Mouse (Mus musculus) heart, postnatal 0 days (tissue): ENCODE results near the gene Map2k5. TPM values are rescaled to one million over a fixed set of nuclear protein-coding genes. Genes with fewer than 3 reads are reported as not detected.

Experiments
- ATAC-seq: fragments of 200-750 bp; cut with Nextera tagmentation; 2 replicates; pipeline ENCODE4 v1.8.0; 2017; ENCODE audit warnings: low read depth, moderate number of reproducible peaks, moderate library complexity; ENCODE audit not compliant: insufficient read depth
- DNase-seq: peaks from one replicate; pipeline ENCODE4 v3.0.0-alpha.2; 2016; ENCODE audit warnings: low spot score
- H3K27ac ChIP-seq: fragments of 300-500 bp; sonication (generic); 2 replicates; pipeline ENCODE4 v1.5.1; 2014; ENCODE audit warnings: low read depth, mild to moderate bottlenecking
- H3K27me3 ChIP-seq: fragments of 300-500 bp; sonication (generic); 2 replicates; pipeline ENCODE4 v1.6.1; 2014; ENCODE audit warnings: low read length, mixed read lengths; ENCODE audit not compliant: control insufficient read depth, insufficient read depth
- H3K36me3 ChIP-seq: fragments of 300-500 bp; sonication (generic); replicated peaks from 2 replicates; pipeline ENCODE4 v1.6.1; 2014; ENCODE audit warnings: low read length, mixed read lengths; ENCODE audit not compliant: control insufficient read depth, insufficient read depth
- H3K4me1 ChIP-seq: fragments of 300-500 bp; sonication (generic); 2 replicates; pipeline ENCODE4 v1.6.1; 2014; ENCODE audit warnings: antibody characterized with exemption; ENCODE audit not compliant: control insufficient read depth, insufficient read depth
- H3K4me2 ChIP-seq: fragments of 300-500 bp; sonication (generic); 2 replicates; pipeline ENCODE4 v1.6.1; 2014; ENCODE audit warnings: low read depth, mild to moderate bottlenecking, low read length, moderate library complexity
- H3K4me3 ChIP-seq: fragments of 300-500 bp; sonication (generic); 2 replicates; pipeline ENCODE4 v1.5.1; 2014; ENCODE audit warnings: low read depth, low read length
- H3K9ac ChIP-seq: fragments of 300-500 bp; sonication (generic); replicated peaks from 2 replicates; pipeline ENCODE4 v1.6.1; 2014; ENCODE audit warnings: low read depth, low read length, mixed read lengths
- H3K9me3 ChIP-seq: fragments of 300-500 bp; sonication (generic); replicated peaks from 2 replicates; pipeline ENCODE4 v1.6.1; 2016; ENCODE audit warnings: low read length; ENCODE audit not compliant: control insufficient read depth
- CTCF ChIP-seq: IDR thresholded peaks from 2 replicates; pipeline ENCODE4 v1.5.1; 2016; ENCODE audit warnings: antibody characterized with exemption, control low read depth, low read depth
- EP300 ChIP-seq: IDR thresholded peaks from 2 replicates; pipeline ENCODE4 v1.6.1; 2016; ENCODE audit warnings: antibody characterized with exemption, low read depth
- WGBS: fragments of 180-500 bp; shearing (Covaris S2); extraction: QIAGEN DNeasy Blood & Tissue Kit; methylation state at CpG from one replicate; pipeline ENCODE4 v1.1.7; 2014; 5-methylcytosine and 5-hydroxymethylcytosine counted together
- polyA plus RNA-seq: library from polyadenylated mRNA; unstranded; fragments of >200 nt; fragmentation: Nextera tagmentation; extraction: Ambion mirVana; gene quantifications from 2 replicates; pipeline ENCODE4 v1.2.1, GENCODE M21; 2015
- total RNA-seq: library from RNA; depleted of rRNA; stranded (reverse); fragments of >200 nt; gene quantifications from 2 replicates; pipeline ENCODE4 v1.2.3, GENCODE M21; 2014; ENCODE audit warnings: low replicate concordance

The Map2k5 gene
- total and polyA plus RNA-seq, 2 experiments from 2014 or later: 22.6 to 33.9 TPM

DNA sequence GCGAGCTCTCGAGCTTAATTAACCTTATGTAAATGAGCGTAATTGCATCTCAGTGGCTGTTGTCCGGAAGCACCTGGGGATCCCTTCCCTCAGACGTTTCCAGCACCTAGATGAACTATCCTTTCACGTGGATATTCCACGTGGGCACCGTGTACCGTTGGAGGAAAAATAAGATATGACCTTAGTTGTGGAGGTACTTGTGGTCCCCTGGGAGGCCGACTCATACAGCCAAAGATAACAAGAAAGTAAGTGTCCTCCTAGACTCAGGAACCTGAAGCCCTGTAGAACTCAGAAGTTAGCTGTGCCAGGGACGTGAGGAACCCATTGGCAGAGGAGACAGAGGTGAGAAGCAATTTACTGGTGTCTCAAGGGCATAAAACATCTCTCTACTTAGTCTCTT is 242.3 kb downstream of the Map2k5 start:
- Histone ChIP-seq H3K27me3 (peaks cover 69% of the 10 kb centered on the region), H3K36me3 (no peaks in the 10 kb centered on the region), H3K27ac (no peak overlapping the region), H3K4me2 (peak overlapping the region; percentile 54), H3K9me3 (no peaks in the 10 kb centered on the region), H3K9ac (no peak overlapping the region), H3K4me1 (peaks cover 6% of the 10 kb centered on the region; the same call in 1 of the 2 replicates), H3K4me3 (peak overlapping the region; percentile 31)
- 5% methylated on average over 11 of the region's 11 CpGs for WGBS
- TF ChIP-seq EP300 (no peak), CTCF (no peak)
- no peak for DNase-seq
- ATAC-seq: no peak

- Histone ChIP-seq H3K4me1 (peaks cover 6% of the 10 kb centered on the region; the same call in 1 of the 2 replicates), H3K9ac (peak overlapping the region; percentile 36; the same call in 1 of the 2 replicates), H3K27me3 (peaks cover 52% of the 10 kb centered on the region), H3K4me2 (peak overlapping the region; percentile 73), H3K4me3 (peak overlapping the region; percentile 80), H3K27ac (no peak overlapping the region), H3K9me3 (no peaks in the 10 kb centered on the region), H3K36me3 (no peaks in the 10 kb centered on the region)
- no peak for ATAC-seq
- no peak for TF ChIP-seq CTCF
- TF ChIP-seq EP300: no peak
- WGBS: 15% methylated on average over 6 of the region's 6 CpGs
- no peak for DNase-seq
These were observed 244.0 kb downstream of the Map2k5 start for GRCm38 (mm10) chr9:63133659-63134058.

DNA sequence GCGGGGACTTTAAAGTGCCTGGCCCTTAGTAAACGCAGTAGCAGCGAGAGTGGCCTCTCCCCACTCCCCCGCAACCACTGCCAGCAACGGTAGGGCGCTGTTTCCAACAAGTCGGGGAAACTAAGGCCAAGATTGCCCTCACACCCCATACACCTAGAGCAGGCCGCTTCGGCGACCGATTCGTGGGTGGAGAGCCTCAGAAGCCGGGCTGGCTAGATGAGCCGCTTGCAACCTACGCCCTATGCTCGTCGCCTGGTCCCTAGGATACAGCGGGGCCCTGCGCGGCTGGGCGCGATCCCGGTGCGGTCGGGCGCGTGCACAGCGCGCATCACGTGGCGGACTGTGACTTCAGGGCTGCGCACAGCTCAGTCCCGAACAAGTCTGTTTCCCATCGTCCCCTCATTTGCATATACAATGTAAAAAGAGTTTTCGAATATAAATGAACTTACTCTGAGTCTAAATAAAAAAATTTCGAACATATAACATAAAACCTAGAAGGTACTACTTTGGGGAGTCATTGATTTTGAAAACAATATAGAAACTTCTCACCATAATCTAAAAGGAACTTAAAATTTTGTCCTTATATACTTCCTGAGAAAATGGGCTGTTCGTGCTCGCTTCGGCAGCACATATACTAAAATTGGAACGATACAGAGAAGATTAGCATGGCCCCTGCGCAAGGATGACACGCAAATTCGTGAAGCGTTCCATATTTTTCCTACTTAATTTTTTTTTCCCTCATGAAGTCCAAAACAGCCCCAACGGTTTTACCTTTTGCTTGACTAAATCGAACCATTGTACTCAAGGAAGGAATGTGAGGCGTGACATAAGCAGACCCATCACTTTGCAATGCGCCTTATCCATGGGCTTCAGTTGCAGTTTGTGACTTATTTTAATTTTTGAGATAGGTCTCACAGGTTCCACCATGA is 244.8 kb downstream of the Map2k5 start:
- TF ChIP-seq CTCF (no peak), EP300 (no peak)
- Histone ChIP-seq H3K9ac (peak overlapping the region; percentile 69), H3K4me3 (peak overlapping the region; percentile 80), H3K9me3 (no peaks in the 10 kb centered on the region), H3K27me3 (peaks cover 45% of the 10 kb centered on the region), H3K27ac (peak overlapping the region; percentile 88), H3K4me2 (peak overlapping the region; percentile 73), H3K4me1 (peaks cover 6% of the 10 kb centered on the region; the same call in 1 of the 2 replicates), H3K36me3 (no peaks in the 10 kb centered on the region)
- DNase-seq (peak; percentile 92), ATAC-seq (peak; percentile 99)
- WGBS: 2% methylated on average over 48 of the region's 48 CpGs

- Histone ChIP-seq H3K36me3 (no peaks in the 10 kb centered on the region), H3K27ac (peak overlapping the region; percentile 88), H3K4me2 (peak overlapping the region; percentile 73), H3K4me1 (peaks cover 6% of the 10 kb centered on the region; the same call in 1 of the 2 replicates), H3K9ac (peak overlapping the region; percentile 69), H3K9me3 (no peaks in the 10 kb centered on the region), H3K27me3 (peaks cover 36% of the 10 kb centered on the region), H3K4me3 (peak overlapping the region; percentile 80)
- peak; percentile 23 for ATAC-seq
- WGBS: 7% methylated on average over 28 of the region's 28 CpGs
- DNase-seq: no peak
- no peak for TF ChIP-seq CTCF
- no peak for TF ChIP-seq EP300
These were observed 245.6 kb downstream of the Map2k5 start for GRCm38 (mm10) chr9:63131957-63132602.

- H3K4me2 ChIP-seq: no peak overlapping the region
- no peak overlapping the region for H3K9ac ChIP-seq
- no peak overlapping the region for H3K27ac ChIP-seq
- DNase-seq (no peak), ATAC-seq (no peak)
- H3K36me3 ChIP-seq: no peaks in the 10 kb centered on the region
- H3K4me3 ChIP-seq: no peak overlapping the region
- peaks cover 14% of the 10 kb centered on the region for H3K27me3 ChIP-seq
- no peaks in the 10 kb centered on the region for H3K4me1 ChIP-seq
- TF ChIP-seq EP300: no peak
- TF ChIP-seq CTCF: no peak
- no peaks in the 10 kb centered on the region for H3K9me3 ChIP-seq
- WGBS: 68% methylated on average over 8 of the region's 8 CpGs
These were observed 248.1 kb downstream of the Map2k5 start for GRCm38 (mm10) chr9:63129641-63130041.
